Mouse (Mus musculus): Measurements from ENCODE around the gene Ccnk.

DNA sequence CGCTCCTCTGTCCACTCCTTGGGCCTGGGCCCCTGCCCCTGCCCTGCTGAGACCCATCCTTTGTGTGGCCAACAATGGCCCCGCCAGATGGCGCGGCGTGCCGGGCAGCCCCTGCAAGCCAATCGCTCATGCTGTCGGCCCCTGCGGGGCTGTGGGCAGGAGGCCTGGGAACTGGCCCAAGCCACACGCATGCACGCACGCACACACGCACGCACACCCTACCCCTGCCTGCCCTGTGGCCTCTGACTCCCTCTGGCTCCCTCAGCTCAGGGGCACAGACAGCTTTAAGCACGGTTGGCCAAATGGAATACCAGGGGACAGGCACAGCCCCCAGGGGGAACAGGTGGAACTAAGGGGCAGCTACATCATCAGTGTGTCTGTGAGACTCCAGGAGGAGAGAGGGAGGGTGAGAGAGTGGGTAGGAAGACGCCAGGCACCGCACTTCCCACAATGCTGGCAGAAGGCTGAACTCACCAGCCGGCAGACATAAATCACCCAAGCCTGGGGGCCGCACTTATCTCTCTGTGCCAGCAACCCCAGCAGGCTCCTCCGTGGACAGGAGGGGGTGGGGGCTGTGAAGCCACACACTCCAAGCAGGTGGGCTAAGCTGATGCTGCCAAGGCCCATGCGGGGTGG lies 61.7 kb downstream of the Ccnk start:
- TF ChIP-seq CTCF (IDR thresholded peaks at IDR 0.05; ENCODE audit: borderline replicate concordance, insufficient read depth, low read length): no peak
- no peak for TF ChIP-seq POLR2A (IDR thresholded peaks at IDR 0.05; ENCODE audit: low read depth, low read length)

Data from embryonic fibroblast, embryonic 13.5 days (primary cell).